Mouse (Mus musculus) adipocyte (in vitro differentiated cells): ENCODE data around the gene Gm45208.

Experiments used
- DNase-seq: peaks from one replicate; pipeline ENCODE4 v3.0.0-alpha.2; 2016; ENCODE audit warnings: low spot score

Gm45208 gene

DNA sequence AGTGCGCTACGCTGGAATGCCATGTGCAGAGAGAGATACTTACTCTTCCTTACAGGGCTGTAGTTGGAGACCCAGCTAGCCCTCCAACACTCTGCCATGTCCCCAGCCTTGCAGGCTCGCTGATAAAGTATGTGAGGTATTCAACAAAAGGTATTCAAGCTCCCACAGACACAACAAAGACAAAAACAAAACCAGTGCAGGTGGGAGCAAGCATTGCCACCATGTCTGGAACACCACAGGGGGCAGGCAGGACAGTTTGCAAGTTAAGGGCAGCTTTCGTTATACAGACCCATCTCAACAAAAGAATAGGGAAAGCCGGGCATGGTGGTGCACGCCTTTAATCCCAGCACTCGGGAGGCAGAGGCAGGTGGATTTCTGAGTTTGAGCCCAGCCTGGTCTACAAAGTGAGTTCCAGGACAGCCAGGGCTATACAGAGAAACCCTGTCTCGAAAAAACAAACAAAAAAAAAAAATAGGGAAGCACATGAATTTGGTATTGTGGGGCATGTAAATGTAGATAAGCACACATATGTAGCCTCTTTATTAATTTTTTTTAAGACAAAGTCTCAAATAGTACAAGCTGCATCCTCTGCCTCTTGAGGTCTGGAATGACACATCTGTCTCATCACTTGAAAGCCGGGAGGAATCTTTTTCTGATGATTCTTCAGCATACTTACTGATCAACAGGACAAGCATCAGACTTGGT is 53.6 kb downstream of the Gm45208 start:
- no peak for DNase-seq

- peak; percentile 40 for DNase-seq
Measured at GRCm38 (mm10) chrX:7776329-7777082, 54.5 kb downstream of the Gm45208 start.

GRCm38 (mm10) chrX:7778450-7779244 is 56.6 kb downstream of the Gm45208 start:
- DNase-seq: no peak

- DNase-seq: no peak
Measured at GRCm38 (mm10) chrX:7779294-7779693, 57.2 kb downstream of the Gm45208 start.
